Mouse (Mus musculus): ENCODE results near the gene Abhd12b. TPM values are rescaled to one million over a fixed set of nuclear protein-coding genes. Genes with fewer than 3 reads are reported as not detected.

The Abhd12b gene
- not detected for polyA plus RNA-seq (2017; shearing (Covaris generic))

GRCm38 (mm10) chr12:70153842-70154241 lies at the start of gene Abhd12b:
Gene Abhd12b, plus strand, starts transcription at chr12:70154142.

DNA sequence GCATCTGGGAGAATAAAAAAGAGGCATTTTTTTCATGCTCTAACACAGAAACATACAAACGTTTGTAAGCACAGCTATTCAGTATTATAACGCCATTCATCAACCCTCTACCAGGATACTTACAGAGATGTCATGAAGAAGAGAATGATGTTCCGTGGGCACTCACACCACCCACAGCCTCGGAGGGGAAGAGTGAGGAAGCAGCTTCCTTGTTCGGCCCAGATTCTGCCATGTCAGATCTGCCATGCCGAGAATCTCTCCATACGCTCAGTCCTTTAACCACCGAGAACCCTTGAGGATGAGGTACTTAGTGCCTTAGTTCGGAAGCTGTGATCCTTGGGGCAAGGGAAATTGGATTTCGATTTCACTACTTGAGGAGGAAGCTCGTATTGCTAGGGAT lies 40.6 kb upstream of the Abhd12b start, which contains the start of gene Nin:
Nin (minus strand) TSS at position 367 of the 400 bp plus-strand sequence.

DNA sequence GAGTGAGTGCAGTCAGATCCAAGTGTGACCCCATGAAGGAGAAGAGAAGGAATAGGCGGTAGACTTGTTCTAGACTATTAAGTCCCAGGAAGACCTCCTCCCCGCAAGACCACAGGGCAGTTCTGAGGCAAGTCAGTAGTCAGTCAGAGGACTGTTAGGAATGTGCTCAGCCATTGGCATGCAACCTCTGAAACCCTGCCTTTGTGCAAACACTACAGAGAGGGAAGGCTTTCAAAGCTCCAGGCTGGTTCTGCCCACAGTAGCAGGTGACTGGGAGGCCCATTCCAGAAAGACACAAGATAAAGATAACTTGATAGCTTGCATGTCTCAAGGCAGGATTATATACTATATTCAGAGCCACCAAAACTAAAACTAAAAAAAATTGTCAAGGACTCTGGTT lies 77.4 kb downstream of the Abhd12b start, which contains the start of gene Pygl:
Pygl (minus strand) TSS at position 195 of the 400 bp plus-strand sequence.

Other genes starting within 250 kb of the Abhd12b start
- gene Sav1, start 167.1 kb upstream of the Abhd12b start, polyA plus RNA-seq (2017; shearing (Covaris generic)) = 7.7 TPM
- gene Nin, start 40.4 kb upstream of the Abhd12b start, polyA plus RNA-seq (2017; shearing (Covaris generic)) = 39.5 TPM
- 2.4 TPM for gene Pygl, start 77.3 kb downstream of the Abhd12b start, polyA plus RNA-seq (2017; shearing (Covaris generic))
- 0.17 TPM for gene Trim9, start 193.5 kb downstream of the Abhd12b start, polyA plus RNA-seq (2017; shearing (Covaris generic))

Measured in effector memory CD4-positive, alpha-beta T cell, adult 7 months (primary cell).